Mouse (Mus musculus) regulatory T cell (primary cell): ENCODE measurements around the gene Cdk17.

Source experiments
- in situ Hi-C: fragments of 300-600 bp; cut with MboI, MseI; formaldehyde crosslinking; loops from one replicate; pipeline ENCODE4 v1.15.1; 2025; ENCODE audit warnings: high pct_unique_total_duplicates

Gene Cdk17

DNA sequence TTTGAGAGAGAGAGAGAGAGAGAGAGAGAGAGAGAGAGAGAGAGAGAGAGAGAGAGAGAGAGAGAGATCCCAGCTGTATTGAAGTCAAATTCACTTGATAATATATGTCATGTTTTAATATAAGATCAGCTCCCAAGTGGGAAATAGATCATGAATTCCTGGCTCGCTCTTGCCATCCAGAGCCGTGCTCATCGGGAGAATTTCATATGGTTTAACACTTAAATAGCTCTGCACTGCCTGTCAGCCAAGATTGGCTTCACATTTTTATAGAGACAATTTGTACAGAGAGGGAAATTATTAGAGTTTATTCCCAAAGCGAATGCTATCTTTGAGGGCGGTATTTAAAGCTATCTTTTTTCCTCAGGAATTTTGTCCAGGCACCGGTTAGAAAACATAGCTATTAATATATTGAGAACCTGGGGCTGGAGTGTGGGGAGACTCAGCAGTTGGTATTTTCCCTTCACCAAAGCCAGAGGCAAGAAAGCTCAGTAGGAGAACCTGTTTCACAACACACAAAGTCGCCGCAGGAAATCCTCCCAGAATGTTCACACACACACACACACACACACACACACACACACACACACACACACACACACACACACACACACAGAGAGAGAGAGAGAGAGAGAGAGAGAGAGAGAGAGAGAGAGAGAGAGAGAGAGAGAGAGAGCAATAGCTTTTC is 17.9 kb upstream of the Cdk17 start:
- in situ Hi-C loops, result no loop called here

DNA sequence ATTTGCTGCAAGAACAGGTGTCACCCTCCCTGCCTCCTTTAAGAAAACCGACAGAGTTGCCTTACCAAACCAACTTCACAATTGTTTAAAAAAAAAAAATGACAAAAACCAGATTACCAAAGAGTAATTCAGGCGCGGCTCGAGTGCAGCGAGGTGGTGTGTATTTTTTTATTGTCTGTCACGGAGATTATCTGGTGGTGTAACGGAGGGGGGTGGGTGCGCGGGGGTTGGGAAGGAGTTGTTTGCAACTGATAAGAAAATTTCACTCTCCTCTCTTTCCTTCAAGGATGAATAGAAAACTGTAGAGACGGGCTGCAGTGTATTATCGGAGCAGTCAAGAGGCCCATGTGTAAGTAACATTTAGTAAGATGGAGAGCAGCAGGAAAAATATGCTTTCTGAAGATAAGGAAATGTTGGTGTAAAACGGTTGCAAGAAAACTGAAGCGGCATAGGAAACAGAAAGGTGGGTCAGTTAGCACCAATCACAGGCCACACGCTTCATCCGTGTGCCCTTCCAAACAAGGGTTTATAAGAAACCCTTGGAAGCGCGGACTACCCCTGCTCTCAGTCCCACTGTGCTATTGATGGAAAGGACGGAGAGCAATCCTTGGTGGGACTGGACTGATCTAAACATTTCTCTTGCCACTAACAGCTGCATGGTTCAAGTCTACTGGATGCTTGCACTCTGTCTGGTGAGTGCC is 17.2 kb upstream of the Cdk17 start:
- in situ Hi-C loops, result no loop called here

DNA sequence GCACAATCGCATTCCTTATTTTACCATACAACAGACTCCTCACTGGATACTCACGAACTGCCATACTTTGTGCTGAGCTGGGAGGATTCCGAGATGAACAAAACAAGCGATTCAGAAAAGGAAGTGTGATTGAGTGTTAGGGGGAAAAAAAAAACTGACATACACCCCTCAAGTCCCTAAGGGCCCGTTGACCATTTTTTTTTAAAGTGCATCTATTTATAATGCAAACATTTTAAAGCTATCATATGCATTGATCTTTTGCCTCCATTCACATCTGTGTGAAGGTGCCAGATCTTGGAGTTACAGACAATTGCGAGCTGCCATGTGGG is 16.7 kb upstream of the Cdk17 start:
- in situ Hi-C loops, result no loop called here

DNA sequence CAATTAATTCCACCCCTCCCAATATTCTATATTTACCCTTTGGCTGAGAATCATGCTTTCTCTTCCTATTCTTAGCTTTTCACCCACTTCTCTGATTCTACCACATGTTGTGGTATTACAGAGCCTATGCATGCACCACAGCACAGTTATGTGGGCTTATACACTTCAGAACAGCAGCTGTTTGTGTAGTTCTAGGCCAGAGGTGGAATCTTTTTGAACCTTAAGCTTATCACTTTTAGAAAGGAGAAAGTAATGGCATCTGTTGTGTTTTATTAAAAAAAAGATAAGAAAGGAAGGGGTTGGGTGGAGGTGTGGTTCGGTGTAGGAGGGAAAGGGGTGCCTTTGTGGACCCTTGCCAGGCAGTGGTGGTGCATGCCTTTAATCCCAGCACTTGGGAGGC is 16.1 kb upstream of the Cdk17 start:
- in situ Hi-C loops, result no loop called here

DNA sequence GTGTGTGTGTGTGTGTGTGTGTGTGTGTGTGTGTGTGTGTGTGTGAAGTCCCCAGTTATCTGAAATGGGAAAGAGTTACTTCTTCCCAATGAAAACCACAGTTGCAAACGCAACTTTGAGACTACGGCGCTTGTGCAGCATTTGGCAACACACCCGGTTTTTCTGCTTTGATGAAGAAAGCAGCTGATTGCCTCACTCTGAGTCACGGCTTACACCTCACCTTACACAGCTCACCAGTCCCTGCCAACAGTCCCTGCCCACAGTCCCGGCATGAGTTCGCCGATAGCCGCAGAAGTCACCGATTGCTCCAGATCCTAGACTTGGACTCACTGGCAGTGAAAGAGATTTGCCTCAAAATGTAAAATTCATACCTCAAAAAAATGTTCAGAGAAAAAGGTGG is 15.6 kb upstream of the Cdk17 start:
- in situ Hi-C loops, result no loop called here

DNA sequence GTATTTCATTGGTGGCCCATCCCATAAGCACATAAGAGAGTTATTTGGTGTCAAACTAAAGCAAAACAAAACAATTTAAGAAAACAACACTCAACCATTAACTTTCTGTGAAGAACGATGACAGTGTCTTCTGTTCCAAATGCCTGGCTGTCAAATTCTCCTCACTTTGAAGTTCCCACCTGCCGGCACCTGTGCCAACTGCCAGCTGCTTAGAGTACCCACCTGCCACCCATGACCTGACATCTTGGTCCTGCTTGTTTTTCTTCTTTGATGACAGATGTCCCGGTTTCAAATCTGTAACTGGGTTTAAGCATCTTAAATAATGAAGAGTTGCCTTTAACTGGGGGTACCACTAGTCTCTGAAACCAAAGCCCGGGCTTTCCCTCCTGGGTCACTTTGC is 14.1 kb upstream of the Cdk17 start:
- in situ Hi-C loops, result no loop called here

DNA sequence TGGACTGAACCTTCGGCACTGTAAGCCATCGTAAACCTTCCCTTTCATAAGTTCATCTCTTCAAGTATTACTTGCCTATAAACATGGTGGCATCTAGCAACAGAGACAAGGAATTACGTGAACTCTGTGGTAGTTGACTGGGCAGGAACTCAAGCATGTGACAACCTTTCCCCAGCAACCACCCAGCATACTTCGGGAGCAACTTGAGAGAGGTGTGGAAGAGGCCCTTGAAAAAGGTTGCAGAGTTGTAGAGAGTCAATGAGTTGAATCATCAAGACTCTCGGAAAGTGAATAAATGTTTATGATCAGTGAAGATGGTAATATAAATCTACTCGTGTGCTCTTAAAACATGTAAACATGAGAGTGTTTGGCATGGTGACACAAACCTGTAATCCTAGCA is 13.0 kb upstream of the Cdk17 start:
- in situ Hi-C loops, result no loop called here

DNA sequence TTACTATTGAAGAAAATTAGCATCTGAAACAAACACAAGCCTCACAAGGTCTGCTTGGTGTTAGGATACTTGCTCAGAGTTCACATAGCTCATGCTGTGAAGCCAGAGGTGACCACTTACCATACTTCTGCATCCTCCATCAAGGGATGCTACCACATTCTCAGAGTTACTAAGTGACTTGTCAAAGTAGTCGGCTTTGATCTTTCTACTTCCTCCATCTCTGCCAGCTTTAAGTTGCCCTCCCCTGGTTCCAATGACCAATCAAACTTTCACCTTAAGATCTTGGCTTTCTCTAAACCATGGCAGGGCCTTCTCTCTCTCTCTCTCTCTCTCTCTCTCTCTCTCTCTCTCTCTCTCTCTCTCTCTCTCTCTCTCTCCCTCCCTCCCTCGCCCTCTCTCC is 11.1 kb upstream of the Cdk17 start:
- in situ Hi-C loops, result no loop called here

DNA sequence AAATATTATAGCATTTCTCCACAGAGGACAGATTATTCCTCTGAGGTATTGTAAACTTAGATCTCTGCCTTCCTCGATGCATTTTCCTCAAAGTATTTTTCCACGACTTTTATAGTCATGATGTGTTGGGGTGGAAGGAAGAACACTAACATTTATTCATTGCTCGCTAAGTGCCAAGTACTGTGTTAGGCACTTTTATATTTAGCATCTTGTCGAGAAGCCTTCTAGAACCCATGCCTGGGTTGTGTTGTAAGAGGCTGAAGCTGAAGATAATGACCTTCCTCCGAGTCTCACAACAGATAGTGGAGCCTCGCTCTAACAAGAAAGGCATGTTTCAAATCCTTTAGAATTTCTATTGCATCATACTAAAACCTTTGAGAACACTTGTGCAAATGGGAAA is 8.9 kb upstream of the Cdk17 start:
- in situ Hi-C loops, result loop anchor here (10.0 kb wide), 1 partner anchor 77 kb away; no protein-coding TSS in a partner anchor

DNA sequence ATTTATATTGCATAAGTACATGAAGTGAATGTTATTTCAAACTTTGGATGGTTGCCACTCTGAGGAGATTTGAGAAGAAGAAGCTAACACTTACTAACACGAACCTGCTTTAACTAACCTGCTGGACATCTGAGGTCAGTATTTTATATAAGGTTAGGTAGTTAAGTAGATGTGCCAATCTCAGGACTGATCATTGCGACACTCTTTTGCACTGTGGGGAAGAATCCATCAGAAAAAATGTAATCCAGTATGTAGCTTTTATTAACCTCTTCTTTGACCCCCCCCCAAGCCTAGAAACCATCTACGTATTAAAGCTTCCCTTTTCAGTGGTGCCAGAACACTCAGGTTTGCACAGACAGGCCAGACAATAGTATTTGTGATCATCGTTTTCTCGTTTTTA is 8.0 kb upstream of the Cdk17 start:
- in situ Hi-C loops, result loop anchor here (10.0 kb wide), 1 partner anchor 78 kb away; no protein-coding TSS in a partner anchor

DNA sequence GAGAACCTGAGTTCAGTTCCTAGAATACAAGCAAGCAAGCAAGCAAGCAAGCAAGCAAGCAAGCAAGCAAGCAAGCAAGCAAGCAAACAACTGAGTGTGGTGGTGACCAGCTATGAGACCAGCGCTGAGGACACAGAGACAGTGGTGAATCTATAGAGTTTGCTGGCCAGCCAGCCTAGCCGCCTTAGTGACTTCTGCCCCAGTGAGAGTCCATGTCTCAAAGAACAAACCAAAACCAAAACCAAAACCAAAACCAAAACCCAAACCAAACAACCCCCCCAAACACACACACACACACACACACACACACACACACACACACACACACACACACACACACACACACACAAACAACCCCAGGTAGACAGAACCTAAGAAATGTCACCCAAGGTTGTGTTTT is 7.3 kb upstream of the Cdk17 start:
- in situ Hi-C loops, result loop anchor here (10.0 kb wide), 1 partner anchor 79 kb away; no protein-coding TSS in a partner anchor

DNA sequence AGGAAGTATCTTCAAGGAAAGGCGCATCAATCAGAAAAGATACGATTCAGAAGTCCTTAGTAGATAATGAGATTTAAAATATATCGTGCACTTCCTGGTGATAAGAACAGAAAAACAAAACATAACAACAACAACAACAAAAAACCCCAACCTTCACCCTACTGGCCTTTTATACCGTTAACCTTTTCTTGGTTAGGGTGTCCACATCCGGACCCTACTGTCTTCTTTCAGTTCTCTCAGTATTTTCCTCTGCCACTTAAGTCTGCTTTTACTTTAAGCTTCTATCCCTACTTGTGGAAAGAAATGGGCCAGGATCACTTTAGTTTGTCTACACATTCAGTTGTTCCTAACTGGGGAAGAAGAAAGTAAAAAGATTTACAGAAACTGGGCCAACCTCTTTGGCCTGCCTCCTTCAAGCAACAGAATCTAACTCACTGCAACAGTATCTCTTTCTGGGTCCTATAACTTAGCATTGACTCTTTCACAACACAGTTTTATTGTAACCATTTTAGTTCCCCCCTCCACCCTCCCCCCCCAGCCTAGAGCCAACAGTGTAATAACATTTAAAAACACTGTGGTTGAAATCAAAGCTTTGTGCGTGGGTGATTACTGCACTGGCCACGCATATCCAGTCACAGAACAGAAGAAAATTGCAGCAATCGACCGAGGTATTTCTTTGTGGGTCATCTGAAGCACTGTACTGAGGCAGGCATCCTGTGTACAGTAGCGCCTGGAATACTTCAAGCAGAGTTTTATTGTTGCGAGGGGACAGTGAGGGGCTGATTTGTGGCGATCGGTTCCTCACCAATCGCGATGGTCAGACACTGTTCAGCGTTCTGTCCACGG is 801 bp upstream of the Cdk17 start:
- in situ Hi-C loops, result loop anchor here (10.0 kb wide), 2 partner anchors 65 to 85 kb away; no protein-coding TSS in a partner anchor

DNA sequence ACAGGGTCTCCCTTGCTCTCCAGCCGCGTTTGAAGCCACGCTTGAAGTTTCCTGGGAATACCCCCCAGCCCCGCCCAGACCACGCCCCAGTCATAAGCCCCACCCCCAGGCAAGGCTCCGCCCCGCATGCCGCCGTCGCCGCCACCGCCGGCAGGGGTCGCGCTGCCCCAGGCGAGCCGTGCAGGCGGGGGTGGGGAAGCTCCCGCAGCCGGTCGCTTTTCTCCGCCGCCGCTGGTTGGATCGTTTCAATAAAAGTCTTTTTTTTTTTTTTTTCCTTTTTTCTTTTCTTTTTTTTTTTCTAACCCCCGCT is 223 bp upstream of the Cdk17 start:
- in situ Hi-C loops, result loop anchor here (10.0 kb wide), 1 partner anchor 64 kb away; no protein-coding TSS in a partner anchor

DNA sequence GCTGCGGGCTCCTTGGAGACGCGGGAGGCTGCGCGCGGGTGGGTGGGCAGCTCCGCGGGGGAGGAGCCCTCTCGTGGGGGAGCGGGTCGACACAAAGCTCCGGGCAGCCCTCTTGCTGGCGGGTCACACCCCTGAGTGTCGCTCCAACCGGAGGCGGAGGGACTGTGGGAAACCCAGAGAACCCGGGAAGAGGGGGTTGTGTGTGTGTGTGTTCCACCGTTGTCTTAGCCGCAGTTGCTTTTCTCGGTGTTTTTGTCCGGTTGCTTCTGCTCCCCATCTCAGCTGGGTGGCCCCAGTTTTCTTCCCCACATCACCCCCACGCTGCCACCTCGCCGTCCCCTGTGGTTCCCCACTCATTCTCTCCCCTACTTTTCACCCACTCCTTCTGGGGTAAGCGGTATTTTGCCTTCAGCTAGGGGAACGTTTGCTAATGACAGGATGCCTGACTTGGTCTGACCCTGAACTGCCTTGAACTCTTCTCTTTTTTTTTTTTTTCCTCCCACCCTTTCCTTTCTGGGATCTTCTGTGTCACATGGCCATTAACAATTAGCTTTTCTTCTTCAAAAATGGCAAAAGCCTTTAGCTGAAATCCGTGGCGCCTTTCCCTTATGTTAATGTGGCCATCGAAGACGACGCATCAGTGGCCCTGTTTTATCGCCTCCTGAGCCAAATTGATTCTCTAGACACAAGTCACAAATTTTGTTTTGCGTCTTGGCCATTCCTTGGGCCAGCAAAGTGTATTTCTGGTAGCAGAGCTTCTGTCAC is 1.0 kb downstream of the Cdk17 start:
- in situ Hi-C loops, result loop anchor here (10.0 kb wide), 1 partner anchor 63 kb away; no protein-coding TSS in a partner anchor

DNA sequence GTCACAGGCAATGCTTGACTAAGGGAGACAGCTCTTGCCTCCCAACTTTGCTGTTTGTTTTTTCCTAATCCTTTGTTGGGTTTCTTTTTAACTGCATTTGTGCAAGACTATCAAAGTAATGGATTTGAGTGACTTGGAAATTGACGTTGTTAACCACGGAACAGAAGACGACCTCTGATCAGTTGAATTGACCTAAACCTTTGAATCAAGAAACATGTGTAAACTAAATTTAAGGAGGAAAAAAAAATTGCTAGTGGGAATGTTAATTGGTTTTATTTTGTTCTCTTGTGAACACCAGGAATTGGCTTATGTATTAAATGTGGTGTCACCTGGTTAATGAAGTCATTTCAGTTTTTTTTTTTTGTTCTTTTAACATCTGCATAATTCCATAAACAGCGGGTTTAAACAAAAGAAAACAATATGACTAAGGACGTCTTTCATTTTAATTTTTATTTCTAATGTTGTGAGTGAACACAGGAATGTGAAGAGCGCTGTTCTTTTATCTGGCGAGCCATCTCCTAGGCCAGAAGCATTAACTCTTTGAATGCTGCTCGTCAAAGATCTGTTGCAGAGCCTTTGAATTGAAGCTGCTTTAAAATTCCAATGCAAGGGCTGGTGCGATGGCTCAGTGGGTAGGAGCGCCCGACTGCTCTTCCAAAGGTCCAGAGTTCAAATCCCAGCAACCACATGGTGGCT is 1.7 kb downstream of the Cdk17 start:
- in situ Hi-C loops, result loop anchor here (10.0 kb wide), 1 partner anchor 62 kb away; no protein-coding TSS in a partner anchor

DNA sequence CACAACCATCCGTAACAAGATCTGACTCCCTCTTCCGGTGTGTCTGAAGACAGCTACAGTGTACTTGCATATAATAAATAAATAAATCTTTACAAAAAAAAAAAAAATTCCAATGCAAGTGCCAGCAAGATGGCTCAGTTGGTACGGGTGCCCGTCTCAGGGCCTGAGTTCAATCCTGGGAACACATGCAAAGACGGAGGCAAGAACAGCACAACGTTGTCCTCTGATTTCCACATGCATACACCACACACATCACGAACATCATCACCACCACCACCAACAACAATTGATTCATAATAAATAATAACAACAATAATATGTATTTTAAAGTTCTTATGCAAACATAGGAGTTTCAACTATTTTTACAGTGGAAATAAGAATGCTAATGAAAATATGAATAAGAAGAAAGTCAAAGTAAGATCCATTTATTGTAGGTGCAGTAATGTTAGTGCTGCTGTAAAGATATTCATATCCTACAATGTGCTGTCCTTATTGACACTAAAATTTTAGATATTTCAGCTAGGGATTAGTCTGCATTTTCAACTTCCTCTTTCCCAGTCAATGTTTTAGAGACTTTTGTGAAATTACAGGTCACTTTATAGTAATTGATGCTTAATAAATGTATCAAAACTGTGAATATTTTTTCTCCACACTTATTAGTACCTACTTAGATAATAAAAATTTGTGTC is 2.4 kb downstream of the Cdk17 start:
- in situ Hi-C loops, result loop anchor here (10.0 kb wide), 1 partner anchor 62 kb away; no protein-coding TSS in a partner anchor

DNA sequence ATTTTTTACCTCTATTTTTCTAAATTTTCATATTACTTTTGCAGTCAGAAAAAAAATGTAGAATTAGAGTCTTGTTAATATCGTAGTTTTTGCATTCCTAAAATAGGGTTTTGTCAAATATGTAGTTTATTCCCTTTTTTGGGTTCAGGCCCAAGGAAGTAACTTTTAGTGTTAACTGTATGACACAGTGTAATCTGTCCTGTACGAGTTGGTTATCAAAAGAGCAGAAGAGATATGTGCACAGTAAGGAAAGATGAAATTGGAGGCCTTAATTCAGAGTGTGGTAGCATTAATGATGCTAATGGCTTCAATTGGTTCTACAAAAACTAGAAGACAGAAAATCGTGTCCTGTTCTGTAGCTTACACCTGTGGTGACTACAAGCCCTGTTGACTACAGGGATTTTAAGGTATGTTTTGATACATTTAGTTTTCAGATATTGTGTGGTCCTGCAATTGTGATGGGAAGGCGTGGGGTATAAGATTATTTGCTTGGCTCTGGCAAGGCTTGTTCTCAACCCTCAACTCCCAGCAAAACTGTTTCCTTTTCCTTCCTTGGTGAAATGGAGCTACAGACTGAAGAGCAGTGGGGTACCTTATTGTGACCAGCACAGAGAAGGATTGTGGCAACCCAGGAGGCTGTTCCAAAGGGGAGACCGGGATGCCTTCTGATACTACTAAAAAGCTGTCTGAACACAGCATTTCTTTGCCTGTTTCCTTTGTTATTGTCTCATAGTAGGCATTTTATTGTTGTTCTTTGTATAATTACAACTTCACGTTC is 3.2 kb downstream of the Cdk17 start:
- in situ Hi-C loops, result loop anchor here (10.0 kb wide), 1 partner anchor 61 kb away; no protein-coding TSS in a partner anchor

DNA sequence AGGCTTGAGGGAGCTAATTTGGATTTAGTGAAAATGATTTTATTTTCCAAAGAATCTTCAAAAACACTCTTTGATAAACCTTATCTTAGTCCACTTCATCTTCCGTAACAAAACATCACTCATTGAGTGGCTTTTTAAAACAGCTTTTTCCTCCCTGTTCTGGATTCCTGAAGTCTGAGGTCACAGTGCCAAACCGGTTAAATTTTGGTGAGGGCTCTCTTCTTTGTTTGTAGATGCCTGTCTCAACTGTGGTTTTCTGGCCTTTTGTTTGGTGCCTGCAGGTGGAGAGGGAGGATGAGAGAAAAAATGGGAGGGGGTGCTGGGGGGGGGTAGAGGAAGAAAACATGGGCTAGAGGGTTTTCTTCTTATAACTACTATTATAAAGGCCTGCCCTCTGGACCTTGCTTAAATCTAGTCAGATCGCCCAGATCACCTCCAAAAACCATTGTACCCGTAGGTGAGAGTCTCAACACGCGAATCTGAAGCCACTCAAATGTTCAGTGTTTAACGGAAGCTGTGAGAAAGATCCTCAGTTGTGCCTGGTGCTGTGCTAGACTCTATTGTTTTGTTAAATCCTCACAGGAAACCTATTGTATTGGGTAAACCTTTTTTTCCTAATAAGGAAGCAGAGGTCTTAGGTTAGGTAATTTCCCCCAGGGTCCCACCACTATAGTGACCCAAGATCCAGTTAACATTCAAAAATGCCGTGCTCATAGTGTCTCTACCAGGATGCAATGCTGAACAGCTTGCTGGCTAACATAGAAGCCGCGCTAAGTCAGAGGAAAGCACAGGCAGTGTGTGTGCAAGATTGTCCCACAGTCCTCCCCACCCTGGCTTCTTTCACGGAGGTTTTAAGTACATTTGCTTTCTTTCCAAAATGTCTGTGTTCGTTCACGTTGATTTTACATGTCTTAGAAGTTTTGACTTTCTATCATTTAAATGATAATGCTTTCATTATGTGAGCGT is 5.0 kb downstream of the Cdk17 start:
- in situ Hi-C loops, result loop anchor here (10.0 kb wide), 1 partner anchor 59 kb away; no protein-coding TSS in a partner anchor
